Mouse (Mus musculus) neural tube, embryonic 14.5 days (tissue): ENCODE results near the gene Rapgef4. TPM values are rescaled to one million over a fixed set of nuclear protein-coding genes. Genes with fewer than 3 reads are reported as not detected.
A peak's percentile ranks its signal among the peaks of the same experiment; 100 is the strongest.

Experiments used
- ATAC-seq: fragments of 200-750 bp; cut with Nextera tagmentation; 2 replicates; pipeline ENCODE4 v1.8.0; 2017; ENCODE audit warnings: low read depth, mild to moderate bottlenecking, moderate TSS enrichment, moderate library complexity
- H3K27ac ChIP-seq: fragments of 300-500 bp; sonication (generic); 2 replicates; pipeline ENCODE4 v1.5.1; 2014; ENCODE audit warnings: low read depth, mild to moderate bottlenecking, control low read depth, low read length, moderate library complexity, mixed read lengths
- H3K27me3 ChIP-seq: fragments of 300-500 bp; sonication (generic); 2 replicates; pipeline ENCODE4 v1.6.1; 2014; ENCODE audit warnings: low read length; ENCODE audit not compliant: control insufficient read depth, insufficient read depth
- H3K36me3 ChIP-seq: fragments of 300-500 bp; sonication (generic); 2 replicates; pipeline ENCODE4 v1.6.1; 2014; ENCODE audit warnings: low read length, mixed read lengths; ENCODE audit not compliant: control insufficient read depth, insufficient read depth
- H3K4me1 ChIP-seq: fragments of 300-500 bp; sonication (generic); 2 replicates; pipeline ENCODE4 v1.6.1; 2014; ENCODE audit warnings: low read length; ENCODE audit not compliant: control insufficient read depth, insufficient read depth
- H3K4me2 ChIP-seq: fragments of 300-500 bp; sonication (generic); 2 replicates; pipeline ENCODE4 v1.6.1; 2014; ENCODE audit warnings: mild to moderate bottlenecking, low read depth, low read length, control low read depth
- H3K4me3 ChIP-seq: fragments of 300-500 bp; sonication (generic); 2 replicates; pipeline ENCODE4 v1.5.1; 2014; ENCODE audit warnings: low read depth, low read length, control low read depth, mixed read lengths
- H3K9ac ChIP-seq: fragments of 300-500 bp; sonication (generic); replicated peaks from 2 replicates; pipeline ENCODE4 v1.6.1; 2014; ENCODE audit warnings: low read depth, mild to moderate bottlenecking, control low read depth, low read length, mixed read lengths
- H3K9me3 ChIP-seq: fragments of 300-500 bp; sonication (generic); 2 replicates; pipeline ENCODE4 v1.6.1; 2016; ENCODE audit warnings: low read length; ENCODE audit not compliant: control insufficient read depth
- WGBS: fragments of 180-500 bp; shearing (Covaris S2); extraction: QIAGEN DNeasy Blood & Tissue Kit; methylation state at CpG from one replicate; pipeline ENCODE4 v1.1.7; 2014; 5-methylcytosine and 5-hydroxymethylcytosine counted together
- polyA plus RNA-seq: library from polyadenylated mRNA; unstranded; fragments of >200 nt; fragmentation: Nextera tagmentation; extraction: Ambion mirVana; gene quantifications from 2 replicates; pipeline ENCODE4 v1.2.1, GENCODE M21; 2014

The Rapgef4 gene
- polyA plus RNA-seq, 1 experiment from 2014 or later, result 39.6 TPM

DNA sequence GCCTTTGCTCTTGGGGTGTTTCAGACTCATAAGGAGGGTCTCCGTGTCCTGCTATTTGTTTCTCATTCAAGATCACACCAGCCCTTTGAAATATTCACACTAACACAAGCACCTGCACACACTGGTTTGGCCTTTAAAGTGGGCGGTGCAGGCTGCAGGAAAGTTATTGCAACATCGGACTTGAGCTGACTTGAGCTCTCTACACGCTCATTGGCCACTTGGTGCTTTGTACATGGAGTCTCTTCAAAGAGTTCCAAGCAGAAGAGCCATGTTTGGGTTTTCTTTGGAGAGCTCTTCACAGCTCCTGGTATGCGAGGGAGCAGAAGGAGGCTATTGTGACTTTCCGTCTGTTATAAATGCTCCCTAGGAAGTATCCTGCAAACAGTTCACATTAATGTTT lies 139.2 kb downstream of the Rapgef4 start:
- Histone ChIP-seq H3K4me3 (no peak overlapping the region), H3K36me3 (no peaks in the 10 kb centered on the region), H3K9ac (no peak overlapping the region), H3K27me3 (no peaks in the 10 kb centered on the region), H3K4me2 (no peak overlapping the region), H3K9me3 (no peaks in the 10 kb centered on the region), H3K4me1 (peaks cover 4% of the 10 kb centered on the region; the same call in 1 of the 2 replicates), H3K27ac (no peak overlapping the region)
- 65% methylated on average over 6 of the region's 6 CpGs for WGBS
- no peak for ATAC-seq

DNA sequence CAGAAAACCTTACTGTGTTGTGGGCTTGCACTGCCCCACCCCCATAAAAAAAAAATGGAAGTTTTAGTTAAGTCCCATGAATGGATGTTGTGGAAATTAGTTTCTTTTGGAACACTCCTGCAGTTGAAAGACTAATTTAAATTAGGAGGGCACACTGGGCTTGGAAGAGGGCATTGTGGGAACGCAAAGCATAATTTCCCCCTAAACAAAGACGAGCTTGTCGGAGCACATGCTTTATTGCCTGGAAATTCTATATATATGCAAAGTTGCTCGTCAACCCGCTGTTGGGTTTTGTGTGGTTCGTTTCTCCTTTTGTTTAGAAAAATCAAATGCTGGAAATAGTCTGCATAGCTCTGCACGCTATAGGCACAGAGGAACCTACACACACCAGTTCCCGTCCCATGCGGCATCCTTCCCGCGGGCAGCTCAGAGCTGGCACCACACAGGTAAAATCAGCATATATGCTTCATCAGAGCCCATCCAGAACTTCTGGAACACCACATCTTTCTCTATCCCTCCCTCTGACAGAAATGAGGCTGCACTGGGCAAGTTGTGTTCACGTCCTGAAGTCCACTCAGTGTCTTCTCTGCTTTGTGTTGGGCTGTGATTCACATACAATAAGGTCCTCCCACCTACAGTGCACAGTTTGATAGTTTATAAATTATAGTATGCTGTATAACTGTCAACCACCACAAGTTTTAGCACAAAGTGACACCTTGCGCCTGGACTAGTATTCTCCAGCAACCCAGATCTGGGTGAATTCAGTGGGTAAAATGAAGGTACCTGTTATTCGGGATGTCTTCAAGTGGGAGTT lies 141.6 kb downstream of the Rapgef4 start:
- Histone ChIP-seq H3K9me3 (no peaks in the 10 kb centered on the region), H3K4me2 (peak overlapping the region; percentile 31), H3K4me1 (peaks cover 4% of the 10 kb centered on the region; the same call in 1 of the 2 replicates), H3K27me3 (no peaks in the 10 kb centered on the region), H3K9ac (no peak overlapping the region), H3K27ac (no peak overlapping the region), H3K36me3 (no peaks in the 10 kb centered on the region), H3K4me3 (no peak overlapping the region)
- WGBS, result 27% methylated on average over 14 of the region's 14 CpGs
- ATAC-seq, result peak; percentile 60; the same call in 1 of the 2 replicates

DNA sequence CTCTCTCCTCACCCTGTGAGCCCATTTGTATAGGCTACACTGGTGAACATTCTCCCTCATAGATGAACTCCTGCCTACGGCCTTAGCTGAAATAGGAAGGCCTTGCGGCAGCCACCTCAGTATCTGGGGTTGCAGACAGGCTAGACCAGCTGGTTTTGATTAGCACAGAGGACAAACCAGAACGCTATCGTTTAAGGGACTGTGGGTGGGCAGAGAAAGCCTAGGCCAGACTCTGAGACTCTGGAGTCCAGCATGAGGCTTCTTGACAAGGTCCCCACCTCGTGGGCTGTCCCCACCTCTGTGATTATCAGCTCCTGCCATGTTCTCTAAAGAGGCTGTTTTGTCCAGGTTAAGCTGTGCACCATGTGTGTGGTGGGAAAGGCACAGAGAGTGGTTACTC lies 142.8 kb downstream of the Rapgef4 start:
- no peak overlapping the region for H3K27ac ChIP-seq
- H3K9ac ChIP-seq, result no peak overlapping the region
- H3K9me3 ChIP-seq, result no peaks in the 10 kb centered on the region
- no peaks in the 10 kb centered on the region for H3K27me3 ChIP-seq
- ATAC-seq, result no peak
- WGBS, result 88% methylated on average over 5 of the region's 5 CpGs
- peaks cover 4% of the 10 kb centered on the region; the same call in 1 of the 2 replicates for H3K4me1 ChIP-seq
- no peak overlapping the region for H3K4me2 ChIP-seq
- no peak overlapping the region for H3K4me3 ChIP-seq
- no peaks in the 10 kb centered on the region for H3K36me3 ChIP-seq

DNA sequence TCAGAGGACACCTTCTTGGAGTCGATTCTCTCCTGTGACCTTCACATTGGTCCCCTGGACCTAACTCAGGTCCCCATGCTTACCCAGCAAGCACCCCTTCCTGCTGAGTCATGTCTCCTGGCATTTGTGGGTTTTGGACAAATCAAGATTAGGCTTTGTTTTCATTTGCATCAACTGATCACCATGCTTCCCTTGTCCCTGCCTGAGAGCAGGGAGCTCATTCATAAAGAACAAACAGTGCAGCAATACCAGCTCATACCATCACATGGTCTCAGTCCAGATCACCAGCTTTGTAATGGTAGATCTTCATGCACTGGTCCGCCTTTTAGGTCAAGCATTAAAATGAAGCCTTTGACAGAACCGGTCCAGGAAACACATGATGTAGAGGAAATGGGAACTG lies 144.7 kb downstream of the Rapgef4 start:
- Histone ChIP-seq H3K27ac (no peak overlapping the region), H3K27me3 (no peaks in the 10 kb centered on the region), H3K9me3 (no peaks in the 10 kb centered on the region), H3K4me1 (peaks cover 4% of the 10 kb centered on the region; the same call in 1 of the 2 replicates), H3K9ac (no peak overlapping the region), H3K4me3 (no peak overlapping the region), H3K36me3 (no peaks in the 10 kb centered on the region), H3K4me2 (no peak overlapping the region)
- ATAC-seq, result no peak
- WGBS, result 87% methylated on average over 3 of the region's 3 CpGs

DNA sequence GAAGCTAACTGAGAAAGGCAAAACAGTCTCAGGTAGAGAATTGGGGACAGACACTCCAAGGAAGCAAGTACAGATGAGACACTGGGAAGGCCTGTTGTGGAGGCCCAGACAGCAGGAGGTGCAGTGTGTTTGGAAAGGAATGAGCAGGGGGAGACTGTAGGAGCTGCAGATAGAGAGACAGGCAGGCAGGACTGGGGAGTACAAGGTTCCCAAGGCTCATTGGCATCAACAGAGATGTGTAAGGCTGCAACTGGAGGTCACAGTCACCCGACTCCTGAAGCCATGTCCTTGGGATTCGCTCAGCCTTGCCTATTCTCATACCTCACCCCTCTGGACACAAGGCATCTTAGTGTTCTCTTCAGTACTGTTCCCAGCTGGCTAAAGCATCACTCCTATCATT lies 145.4 kb downstream of the Rapgef4 start:
- Histone ChIP-seq H3K27me3 (no peaks in the 10 kb centered on the region), H3K4me2 (no peak overlapping the region), H3K4me3 (no peak overlapping the region), H3K27ac (no peak overlapping the region), H3K9me3 (no peaks in the 10 kb centered on the region), H3K9ac (no peak overlapping the region), H3K36me3 (no peaks in the 10 kb centered on the region), H3K4me1 (peaks cover 4% of the 10 kb centered on the region; the same call in 1 of the 2 replicates)
- ATAC-seq, result no peak
- 84% methylated on average over 2 of the region's 2 CpGs for WGBS

DNA sequence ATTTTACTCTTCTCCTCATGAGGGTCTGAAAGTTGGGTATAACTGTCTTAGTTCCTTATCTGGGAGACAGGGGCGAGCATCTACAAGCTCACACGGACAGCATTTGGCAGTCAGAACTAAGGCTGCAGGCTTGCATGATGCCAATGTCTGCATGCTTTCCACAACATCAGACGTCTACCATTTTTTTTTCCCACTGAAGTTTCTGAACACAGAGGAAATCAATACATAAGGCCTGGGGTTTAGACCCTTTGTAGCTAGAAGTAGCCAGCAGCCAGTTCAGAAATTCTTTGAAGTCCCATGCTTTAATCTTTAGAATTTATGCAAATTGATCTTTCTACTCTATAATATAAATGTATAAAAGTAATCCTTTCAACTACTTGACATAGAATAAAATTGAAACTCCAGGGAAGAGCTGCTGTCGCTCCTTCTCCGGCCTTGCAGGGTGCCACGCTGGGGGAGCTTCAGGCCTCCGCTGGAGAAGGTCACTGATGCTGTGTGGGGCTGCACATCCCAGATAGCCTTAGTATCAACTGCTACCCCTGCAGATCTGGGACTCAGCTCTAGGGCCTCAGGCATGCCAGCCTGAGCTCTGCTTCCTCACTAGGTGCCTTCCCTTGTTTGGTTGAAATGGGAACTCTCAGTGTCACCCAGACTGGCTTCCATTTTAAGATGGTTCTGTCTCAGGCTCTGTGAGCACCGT lies 148.7 kb downstream of the Rapgef4 start:
- H3K4me2 ChIP-seq, result no peak overlapping the region
- ATAC-seq, result no peak
- 87% methylated on average over 8 of the region's 8 CpGs for WGBS
- H3K27me3 ChIP-seq, result no peaks in the 10 kb centered on the region
- no peak overlapping the region for H3K9ac ChIP-seq
- H3K9me3 ChIP-seq, result no peaks in the 10 kb centered on the region
- no peak overlapping the region for H3K27ac ChIP-seq
- H3K4me1 ChIP-seq, result no peaks in the 10 kb centered on the region
- no peak overlapping the region for H3K4me3 ChIP-seq
- no peaks in the 10 kb centered on the region for H3K36me3 ChIP-seq

DNA sequence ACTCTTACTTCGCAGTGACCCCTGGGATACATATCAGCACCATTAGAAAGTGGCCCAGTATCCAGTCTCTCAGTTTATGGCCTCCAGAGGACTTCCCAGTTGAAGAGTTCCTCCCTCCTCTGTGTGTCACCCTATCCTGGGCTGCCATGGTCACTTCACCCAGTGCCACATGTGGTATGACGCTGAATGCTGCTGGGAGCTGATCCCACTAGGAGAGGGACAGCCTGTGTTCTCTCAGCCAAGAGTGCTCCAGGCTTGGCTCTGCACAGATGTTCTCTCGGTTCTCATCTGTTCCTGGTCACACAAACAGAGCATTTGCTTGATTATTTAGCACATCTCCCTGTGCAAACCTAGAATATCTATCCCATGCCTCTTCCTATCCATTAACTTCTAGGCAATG lies 151.2 kb downstream of the Rapgef4 start:
- ATAC-seq, result no peak
- Histone ChIP-seq H3K9ac (no peak overlapping the region), H3K27me3 (no peaks in the 10 kb centered on the region), H3K27ac (no peak overlapping the region), H3K4me2 (no peak overlapping the region), H3K4me1 (peaks cover 5% of the 10 kb centered on the region; the same call in 1 of the 2 replicates), H3K4me3 (no peak overlapping the region), H3K9me3 (no peaks in the 10 kb centered on the region), H3K36me3 (no peaks in the 10 kb centered on the region)
- 93% methylated on average over 3 of the region's 3 CpGs for WGBS

DNA sequence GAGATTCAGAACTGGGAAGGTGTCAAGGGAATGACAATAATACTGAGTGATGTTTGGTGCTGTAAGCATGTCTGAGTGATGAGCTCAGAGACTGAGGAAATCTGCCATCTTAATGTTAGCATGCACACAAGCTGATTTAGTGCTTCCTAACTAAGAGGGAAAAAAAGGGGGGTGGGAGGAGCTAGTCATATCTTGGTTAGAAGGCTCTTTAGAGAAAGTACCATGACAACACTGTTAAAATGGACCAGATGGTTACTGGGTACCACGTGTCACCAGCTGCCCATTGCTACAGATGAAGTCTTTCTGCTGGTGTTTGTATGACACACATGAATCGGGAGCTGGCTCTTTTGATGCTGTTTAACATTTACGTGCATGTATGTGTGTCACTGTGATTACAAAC lies 155.0 kb downstream of the Rapgef4 start:
- H3K27ac ChIP-seq, result no peak overlapping the region
- H3K4me3 ChIP-seq, result no peak overlapping the region
- no peak overlapping the region for H3K9ac ChIP-seq
- H3K9me3 ChIP-seq, result no peaks in the 10 kb centered on the region
- no peaks in the 10 kb centered on the region for H3K27me3 ChIP-seq
- no peak for ATAC-seq
- H3K4me2 ChIP-seq, result no peak overlapping the region
- peaks cover 7% of the 10 kb centered on the region; the same call in 1 of the 2 replicates for H3K4me1 ChIP-seq
- no peaks in the 10 kb centered on the region for H3K36me3 ChIP-seq
- WGBS, result 47% methylated on average over 3 of the region's 3 CpGs
